Mouse (Mus musculus): ENCODE measurements around the gene Siah1a. TPM values are rescaled to one million over a fixed set of nuclear protein-coding genes. Genes with fewer than 3 reads are reported as not detected.
A peak's percentile ranks its signal among the peaks of the same experiment; 100 is the strongest.

The Siah1a gene
- polyA plus RNA-seq, 1 experiment from 2014 or later: 20.3 TPM

GRCm38 (mm10) chr8:86720756-86721459, 24.8 kb downstream of the Siah1a start:
- Histone ChIP-seq H3K9me3 (replicated peaks) (no peaks in the 10 kb centered on the region), H3K9ac (no peak overlapping the region), H3K36me3 (peaks cover 68% of the 10 kb centered on the region), H3K4me2 (no peak overlapping the region), H3K27ac (no peak overlapping the region), H3K4me3 (no peak overlapping the region), H3K27me3 (replicated peaks) (no peaks in the 10 kb centered on the region), H3K4me1 (0 out of 2 replicates have a peak, but pooled peaks cover 4% of the 10 kb centered on the region)
- 86% methylated on average over 6 of the region's 6 CpGs for WGBS (ENCODE audit: insufficient replicate concordance)
- no peak for ATAC-seq

DNA sequence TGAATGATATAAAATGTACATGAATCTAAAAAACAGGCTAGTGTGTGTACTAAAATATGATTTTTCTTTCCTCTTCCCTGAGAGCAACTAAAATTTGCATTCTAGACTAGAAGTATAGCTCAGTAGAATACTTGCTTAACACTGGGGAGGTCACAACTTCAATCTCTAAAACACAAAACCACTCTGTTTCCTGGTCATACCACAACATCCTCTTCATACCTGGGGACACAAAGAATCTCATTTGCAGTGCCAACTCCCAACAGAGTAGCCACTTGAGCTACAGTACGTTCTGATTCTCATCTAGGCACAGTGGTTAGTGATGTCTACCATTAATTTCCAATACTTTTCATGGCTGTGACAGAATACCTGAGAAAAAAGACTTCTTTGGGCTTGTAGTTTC, 26.4 kb downstream of the Siah1a start:
- no peaks in the 10 kb centered on the region for H3K27me3 ChIP-seq (replicated peaks)
- H3K4me2 ChIP-seq: no peak overlapping the region
- no peaks in the 10 kb centered on the region for H3K9me3 ChIP-seq (replicated peaks)
- WGBS (ENCODE audit: insufficient replicate concordance): 54% methylated on average over 1 of the region's 1 CpGs
- H3K9ac ChIP-seq: no peak overlapping the region
- H3K4me1 ChIP-seq: 0 out of 2 replicates have a peak, but pooled peaks cover 4% of the 10 kb centered on the region
- H3K36me3 ChIP-seq: peaks cover 69% of the 10 kb centered on the region
- no peak for ATAC-seq
- no peak overlapping the region for H3K4me3 ChIP-seq
- no peak overlapping the region for H3K27ac ChIP-seq

DNA sequence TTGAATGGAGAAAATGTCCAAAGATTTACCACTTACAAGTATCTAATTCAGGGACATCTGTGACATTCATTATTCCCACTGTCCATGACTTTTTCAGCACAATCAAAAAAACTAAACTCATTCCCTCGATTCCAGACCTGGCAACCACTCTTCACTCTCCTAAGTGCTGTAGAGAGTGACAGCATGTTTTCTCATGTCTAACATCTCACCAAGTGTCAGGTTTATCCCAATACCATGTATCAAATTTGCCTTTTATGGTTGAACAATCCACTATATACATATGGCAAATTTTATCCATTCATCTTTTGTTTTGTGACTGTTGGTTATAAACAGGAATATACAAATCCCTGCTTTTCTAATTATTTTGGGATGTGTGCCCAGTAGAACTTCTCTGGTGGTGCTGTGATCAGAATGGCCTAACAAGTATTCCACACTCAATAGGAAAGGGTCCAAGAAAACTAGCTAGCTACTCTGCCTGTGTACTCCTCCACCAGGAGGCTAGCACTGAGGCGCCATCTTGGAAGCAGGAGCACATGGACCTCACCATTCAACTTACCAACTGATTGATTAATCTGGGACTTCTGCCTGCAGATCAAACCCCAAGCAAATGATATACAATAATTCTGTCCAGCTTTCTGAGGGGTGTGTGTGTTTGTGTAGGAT, 27.3 kb downstream of the Siah1a start:
- H3K9me3 ChIP-seq (replicated peaks): no peaks in the 10 kb centered on the region
- ATAC-seq: no peak
- H3K27ac ChIP-seq: no peak overlapping the region
- no peak overlapping the region for H3K4me3 ChIP-seq
- no peak overlapping the region for H3K4me2 ChIP-seq
- H3K4me1 ChIP-seq: peaks cover 4% of the 10 kb centered on the region; the same call in 1 of the 2 replicates
- H3K9ac ChIP-seq: no peak overlapping the region
- H3K36me3 ChIP-seq: peaks cover 70% of the 10 kb centered on the region
- H3K27me3 ChIP-seq (replicated peaks): no peaks in the 10 kb centered on the region
- WGBS (ENCODE audit: insufficient replicate concordance): 79% methylated on average over 2 of the region's 2 CpGs

- Histone ChIP-seq H3K9ac (no peak overlapping the region), H3K9me3 (replicated peaks) (no peaks in the 10 kb centered on the region), H3K4me2 (no peak overlapping the region), H3K36me3 (peaks cover 70% of the 10 kb centered on the region), H3K27ac (no peak overlapping the region; the same call in 1 of the 2 replicates), H3K27me3 (replicated peaks) (no peaks in the 10 kb centered on the region), H3K4me3 (no peak overlapping the region), H3K4me1 (peaks cover 26% of the 10 kb centered on the region)
- no peak for ATAC-seq
- 86% methylated on average over 14 of the region's 14 CpGs for WGBS (ENCODE audit: insufficient replicate concordance)
These were observed 32.1 kb downstream of the Siah1a start for GRCm38 (mm10) chr8:86713407-86714188.

- H3K9me3 ChIP-seq (replicated peaks): no peaks in the 10 kb centered on the region
- H3K4me3 ChIP-seq: no peak overlapping the region
- no peak overlapping the region for H3K4me2 ChIP-seq
- H3K4me1 ChIP-seq: peaks cover 36% of the 10 kb centered on the region
- no peak overlapping the region for H3K9ac ChIP-seq
- 58% methylated on average over 3 of the region's 3 CpGs for WGBS (ENCODE audit: insufficient replicate concordance)
- peak; percentile 75 for ATAC-seq
- peaks cover 61% of the 10 kb centered on the region for H3K36me3 ChIP-seq
- peak overlapping the region; percentile 43 for H3K27ac ChIP-seq
- no peaks in the 10 kb centered on the region for H3K27me3 ChIP-seq (replicated peaks)
These were observed 33.1 kb downstream of the Siah1a start for GRCm38 (mm10) chr8:86712594-86712993.

DNA sequence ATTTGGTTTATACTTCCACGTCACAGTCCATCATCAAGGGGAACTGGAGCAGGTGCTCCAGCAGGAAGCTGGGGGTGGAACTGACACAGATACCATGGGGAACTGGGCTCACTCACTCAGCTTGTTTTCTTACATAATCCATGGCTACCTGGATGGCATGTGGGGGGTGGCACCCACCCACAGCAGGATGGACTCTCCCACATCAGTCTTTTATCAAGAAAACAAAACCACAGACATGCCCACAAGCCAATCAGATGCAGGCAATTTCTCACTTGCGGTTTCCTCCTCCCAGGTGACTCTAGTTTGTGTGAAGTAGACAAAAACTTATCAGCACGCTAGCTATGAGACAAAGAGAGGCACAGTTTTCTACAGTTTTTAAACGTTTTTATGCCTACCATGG, 37.9 kb downstream of the Siah1a start:
- WGBS (ENCODE audit: insufficient replicate concordance): 13% methylated on average over 4 of the region's 4 CpGs
- peak; percentile 82 for ATAC-seq
- peak overlapping the region; percentile 78 for H3K27ac ChIP-seq
- peak overlapping the region; percentile 14; the same call in 1 of the 2 replicates for H3K9ac ChIP-seq
- H3K9me3 ChIP-seq (replicated peaks): no peaks in the 10 kb centered on the region
- H3K4me3 ChIP-seq: no peak overlapping the region
- peaks cover 44% of the 10 kb centered on the region for H3K36me3 ChIP-seq
- peaks cover 52% of the 10 kb centered on the region for H3K4me1 ChIP-seq
- no peaks in the 10 kb centered on the region for H3K27me3 ChIP-seq (replicated peaks)
- H3K4me2 ChIP-seq: peak overlapping the region; percentile 47

GRCm38 (mm10) chr8:86706756-86707155, 39.0 kb downstream of the Siah1a start:
- Histone ChIP-seq H3K36me3 (peaks cover 39% of the 10 kb centered on the region), H3K9ac (0 out of 2 replicates have a peak overlapping the region, but pooled peaks have one; percentile 2), H3K27me3 (replicated peaks) (no peaks in the 10 kb centered on the region), H3K4me2 (0 out of 2 replicates have a peak overlapping the region, but pooled peaks have one; percentile 2), H3K9me3 (replicated peaks) (no peaks in the 10 kb centered on the region), H3K27ac (peak overlapping the region; percentile 31), H3K4me3 (no peak overlapping the region), H3K4me1 (peaks cover 56% of the 10 kb centered on the region)
- ATAC-seq: no peak
- 57% methylated on average over 5 of the region's 5 CpGs for WGBS (ENCODE audit: insufficient replicate concordance)

DNA sequence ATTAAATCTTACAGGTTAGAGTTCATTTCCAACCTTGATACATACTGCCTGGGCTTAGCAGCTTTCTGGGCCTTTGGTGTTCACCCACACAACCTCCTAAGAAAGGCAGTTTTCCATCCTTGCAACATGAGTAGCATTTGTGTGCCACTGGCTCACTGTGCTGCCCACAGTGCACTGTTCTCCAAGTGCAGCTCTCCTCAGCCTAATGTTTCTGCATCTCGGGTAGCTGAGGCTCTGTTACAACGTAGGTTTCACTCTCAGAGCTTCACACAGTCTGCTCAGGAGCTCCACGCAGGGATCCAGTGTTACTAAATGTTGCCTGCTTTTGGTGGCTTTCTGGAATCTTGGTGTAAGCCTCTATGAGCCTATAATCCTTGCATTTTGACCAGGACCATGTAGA, 40.4 kb downstream of the Siah1a start:
- Histone ChIP-seq H3K9ac (no peak overlapping the region), H3K9me3 (replicated peaks) (no peaks in the 10 kb centered on the region), H3K4me1 (peaks cover 53% of the 10 kb centered on the region), H3K36me3 (peaks cover 28% of the 10 kb centered on the region), H3K27ac (no peak overlapping the region), H3K27me3 (replicated peaks) (no peaks in the 10 kb centered on the region), H3K4me3 (no peak overlapping the region), H3K4me2 (no peak overlapping the region)
- WGBS (ENCODE audit: insufficient replicate concordance): 66% methylated on average over 3 of the region's 3 CpGs
- no peak for ATAC-seq

DNA sequence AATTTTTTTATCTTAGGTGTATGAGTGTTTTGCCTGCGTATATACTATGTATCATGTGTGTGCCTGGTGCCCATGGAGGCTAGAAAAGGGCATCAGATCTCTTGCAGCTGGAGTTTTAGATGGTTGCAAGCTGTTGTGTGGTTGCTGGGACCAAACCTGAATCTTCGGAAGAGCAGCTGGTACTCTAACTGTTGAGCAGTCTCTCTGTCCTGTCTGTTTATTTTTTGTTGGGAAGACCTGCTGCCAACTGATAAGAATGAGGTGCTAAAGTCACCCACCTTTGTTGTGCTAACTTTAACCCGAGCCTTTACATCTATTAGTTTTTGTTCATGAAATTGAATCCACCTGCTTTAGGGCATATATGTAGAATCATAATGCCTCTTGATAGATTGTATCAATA, 43.3 kb downstream of the Siah1a start:
- H3K27me3 ChIP-seq (replicated peaks): no peaks in the 10 kb centered on the region
- WGBS (ENCODE audit: insufficient replicate concordance): 45% methylated on average over 3 of the region's 3 CpGs
- H3K4me3 ChIP-seq: no peak overlapping the region
- peaks cover 33% of the 10 kb centered on the region for H3K4me1 ChIP-seq
- H3K36me3 ChIP-seq: peaks cover 18% of the 10 kb centered on the region; the same call in 1 of the 2 replicates
- peak overlapping the region; percentile 63; the same call in 1 of the 2 replicates for H3K27ac ChIP-seq
- no peaks in the 10 kb centered on the region for H3K9me3 ChIP-seq (replicated peaks)
- no peak overlapping the region for H3K9ac ChIP-seq
- H3K4me2 ChIP-seq: no peak overlapping the region
- peak; percentile 78 for ATAC-seq

- Histone ChIP-seq H3K4me3 (no peak overlapping the region), H3K4me1 (peaks cover 21% of the 10 kb centered on the region), H3K4me2 (no peak overlapping the region), H3K36me3 (peaks cover 9% of the 10 kb centered on the region; the same call in 1 of the 2 replicates), H3K9ac (no peak overlapping the region), H3K27ac (no peak overlapping the region), H3K27me3 (replicated peaks) (no peaks in the 10 kb centered on the region), H3K9me3 (replicated peaks) (no peaks in the 10 kb centered on the region)
- WGBS (ENCODE audit: insufficient replicate concordance): 80% methylated on average over 12 of the region's 12 CpGs
- no peak for ATAC-seq
These were observed 46.3 kb downstream of the Siah1a start for GRCm38 (mm10) chr8:86699471-86699870.

- 79% methylated on average over 1 of the region's 1 CpGs for WGBS (ENCODE audit: insufficient replicate concordance)
- H3K9ac ChIP-seq: no peak overlapping the region
- H3K27ac ChIP-seq: no peak overlapping the region
- peaks cover 27% of the 10 kb centered on the region for H3K4me1 ChIP-seq
- no peaks in the 10 kb centered on the region for H3K9me3 ChIP-seq (replicated peaks)
- H3K4me3 ChIP-seq: no peak overlapping the region
- no peak for ATAC-seq
- H3K4me2 ChIP-seq: no peak overlapping the region
- H3K36me3 ChIP-seq: peaks cover 9% of the 10 kb centered on the region; the same call in 1 of the 2 replicates
- H3K27me3 ChIP-seq (replicated peaks): no peaks in the 10 kb centered on the region
These were observed 46.8 kb downstream of the Siah1a start for GRCm38 (mm10) chr8:86698811-86699421.

All from liver, embryonic 12.5 days (tissue).